8 mouse cellular contexts compared by ENCODE assay signal in genomic region chr2:59828777-59829508, GRCm38 (mm10). TPM values are rescaled to one million over a fixed set of nuclear protein-coding genes. Genes with fewer than 3 reads are reported as not detected.
A peak's percentile ranks its signal among the peaks of the same experiment; 100 is the strongest.
DNase-seq lines count a peak whose midpoint lies in the region; ATAC-seq and TF ChIP-seq lines count a peak whose summit lies in the region.

No protein-coding gene starts in this region.

- peaks cover 2% of the 10 kb centered on the region; the same call in 1 of the 2 replicates for H3K4me1 ChIP-seq in testis, adult 2 months (ENCODE audit: control insufficient read depth, insufficient read depth, low read length)
- peaks cover 72% of the 10 kb centered on the region for H3K4me1 ChIP-seq in heart, postnatal 0 days (ENCODE audit: control insufficient read depth, insufficient read depth)
- H3K4me1 ChIP-seq in midbrain, embryonic 11.5 days (ENCODE audit: control insufficient read depth, insufficient read depth, low read length): peaks cover 6% of the 10 kb centered on the region

- no peaks in the 10 kb centered on the region for H3K36me3 ChIP-seq in testis, adult 2 months (ENCODE audit: control insufficient read depth, insufficient read depth, low read length)
- no peaks in the 10 kb centered on the region for H3K36me3 ChIP-seq in heart, postnatal 0 days (replicated peaks; ENCODE audit: control insufficient read depth, insufficient read depth, low read length)
- no peaks in the 10 kb centered on the region for H3K36me3 ChIP-seq in midbrain, embryonic 11.5 days (ENCODE audit: control insufficient read depth, insufficient read depth, low read length)

- no peaks in the 10 kb centered on the region for H3K27me3 ChIP-seq in testis, adult 2 months (ENCODE audit: control insufficient read depth, insufficient read depth, low read length)
- H3K27me3 ChIP-seq in heart, postnatal 0 days (ENCODE audit: control insufficient read depth, insufficient read depth, low read length): no peaks in the 10 kb centered on the region
- H3K27me3 ChIP-seq in midbrain, embryonic 11.5 days (ENCODE audit: control insufficient read depth, insufficient read depth, low read length): no peaks in the 10 kb centered on the region

- peak; percentile 90 for TF ChIP-seq EP300 in heart, postnatal 0 days (IDR thresholded peaks at IDR 0.05; ENCODE audit: low read depth)

- no peak overlapping the region for H3K4me3 ChIP-seq in testis, adult 2 months (ENCODE audit: control insufficient read depth, low read depth, low read length)
- no peak overlapping the region for H3K4me3 ChIP-seq in heart, postnatal 0 days (ENCODE audit: low read depth, low read length)
- no peak overlapping the region for H3K4me3 ChIP-seq in midbrain, embryonic 11.5 days (ENCODE audit: low read depth, low read length)

- no peak for DNase-seq in testis, postnatal 10 days (ENCODE audit: low spot score)
- DNase-seq in fibroblast of lung, adult 2 months (ENCODE audit: low read depth): peak; percentile 73
- peak; percentile 93 for DNase-seq in heart, postnatal 0 days (ENCODE audit: low spot score)
- DNase-seq in kidney, postnatal 14 days: peak; percentile 82
- DNase-seq in midbrain, embryonic 11.5 days (ENCODE audit: low spot score, missing footprints): no peak
- DNase-seq in thymus, postnatal 4 days: peak; percentile 61
- DNase-seq in layer of hippocampus, postnatal 25 days (ENCODE audit: extremely low spot score in 1 of 2, low spot score in 1 of 2): no peak

- H3K27ac ChIP-seq in testis, adult 2 months (ENCODE audit: control insufficient read depth, insufficient read depth, low read depth, low read length): peak overlapping the region; percentile 55; the same call in 1 of the 2 replicates
- H3K27ac ChIP-seq in heart, postnatal 0 days (ENCODE audit: low read depth): peak overlapping the region; percentile 95
- no peak overlapping the region for H3K27ac ChIP-seq in midbrain, embryonic 11.5 days (ENCODE audit: low read depth, low read length)

- H3K9me3 ChIP-seq in heart, postnatal 0 days (replicated peaks; ENCODE audit: control insufficient read depth, low read length): no peaks in the 10 kb centered on the region
- no peaks in the 10 kb centered on the region for H3K9me3 ChIP-seq in midbrain, embryonic 11.5 days (ENCODE audit: control insufficient read depth, low read length)

- 0 out of 2 replicates have a peak overlapping the region, but pooled peaks have one; percentile 27 for H3K9ac ChIP-seq in heart, postnatal 0 days (replicated peaks; ENCODE audit: low read depth, low read length)
- no peak overlapping the region for H3K9ac ChIP-seq in midbrain, embryonic 11.5 days (ENCODE audit: low read length)

- 6% methylated on average over 14 of the region's 14 CpGs for WGBS in heart, postnatal 0 days
- WGBS in midbrain, embryonic 11.5 days: 45% methylated on average over 14 of the region's 14 CpGs

- TF ChIP-seq CTCF in testis, adult 2 months (IDR thresholded peaks at IDR 0.05; ENCODE audit: control insufficient read depth, insufficient read depth, insufficient replicate concordance, low read depth, low read length): no peak
- TF ChIP-seq CTCF in heart, postnatal 0 days (IDR thresholded peaks at IDR 0.05; ENCODE audit: low read depth): no peak

- H3K4me2 ChIP-seq in heart, postnatal 0 days (ENCODE audit: low read depth, low read length): peak overlapping the region; percentile 48
- H3K4me2 ChIP-seq in midbrain, embryonic 11.5 days: no peak overlapping the region

- peak; percentile 79 for ATAC-seq in heart, postnatal 0 days (ENCODE audit: insufficient read depth, low read depth)
- peak; percentile 31 for ATAC-seq in midbrain, embryonic 11.5 days (ENCODE audit: low FRiP score)

- no peak for TF ChIP-seq POLR2A in testis, adult 2 months (IDR thresholded peaks at IDR 0.05; ENCODE audit: control insufficient read depth, low read depth, low read length)

RNA-seq across cellular contexts. Expression of gene Wdsub1, which starts 53.4 kb away (rescaled TPM):
- 33.5 and 33.9 TPM in 2 replicates for polyA plus RNA-seq in testis, adult 2 months (2012; rRNA removed)
- total RNA-seq in heart, postnatal 0 days (2014; rRNA removed; ENCODE audit: low replicate concordance): 268 and 306 TPM in 2 replicates
- polyA plus RNA-seq in heart, postnatal 0 days (2015; fragmentation: Nextera tagmentation; extraction: Ambion mirVana): 42.8 and 43.2 TPM in 2 replicates
- 18.5 and 19.2 TPM in 2 replicates for polyA plus RNA-seq in midbrain, embryonic 11.5 days (2014; fragmentation: Nextera tagmentation; extraction: Ambion mirVana)
- total RNA-seq in layer of hippocampus, postnatal 25 days (2021): 10 to 100 TPM; 19.5 to 21.8 TPM

Comparison
In these comparisons a context has a peak if more than half of its experiments do, and no peak if none do; other contexts are left out.
1. DNase-seq: peak in fibroblast of lung, adult 2 months (single experiment), heart, postnatal 0 days (single experiment), kidney, postnatal 14 days (single experiment) and thymus, postnatal 4 days (single experiment); none in testis, postnatal 10 days (single experiment), midbrain, embryonic 11.5 days (single experiment) and layer of hippocampus, postnatal 25 days (0 of 2).